Mouse (Mus musculus): ENCODE measurements at regions not wholly inside any gene's neighbourhood (a gene's known extent, or its start where the extent isn't known, plus 50 kb on each side); places are given as distances from the start of the nearest gene placed in this dataset.

DNA sequence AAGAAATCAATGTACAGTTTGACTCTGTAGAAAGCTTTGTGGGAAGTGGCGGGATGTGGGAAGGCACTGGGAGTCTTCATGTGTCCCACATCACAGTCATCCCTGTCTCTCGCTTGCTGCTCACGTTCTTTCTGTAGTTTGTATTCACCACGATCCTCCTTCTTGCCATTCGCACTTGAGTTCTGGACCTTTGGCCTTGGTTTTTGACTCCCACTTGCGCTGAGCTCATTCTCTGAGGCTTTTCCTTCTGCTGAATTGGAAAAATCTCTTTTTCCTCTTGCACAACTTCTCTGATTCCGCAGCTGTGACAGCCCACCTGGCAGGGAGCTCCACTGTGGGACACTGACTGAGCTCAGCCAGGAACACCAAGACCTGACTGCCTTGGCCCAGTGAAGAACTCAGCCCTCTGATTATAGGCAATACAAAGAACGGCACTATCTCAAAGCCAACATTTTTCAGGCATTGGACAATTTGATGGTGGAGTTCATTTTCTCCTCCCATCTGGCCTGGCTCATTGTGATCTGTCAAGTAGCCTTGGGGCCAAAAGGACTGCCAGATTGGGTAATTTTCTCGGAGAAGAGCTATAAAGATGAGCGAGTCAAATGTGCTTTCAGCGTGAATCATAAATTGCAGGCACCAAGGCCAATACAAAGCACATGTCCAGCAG lies 299.9 kb downstream of the Plpp3 start:
- H3K27ac ChIP-seq, result no peak overlapping the region
- WGBS, result 88% methylated on average over 11 of the region's 11 CpGs
- H3K4me1 ChIP-seq (replicated peaks), result peaks cover 12% of the 10 kb centered on the region
- no peaks in the 10 kb centered on the region for H3K27me3 ChIP-seq (ENCODE audit: insufficient read depth, poor library complexity, severe bottlenecking)
- H3K9me3 ChIP-seq, result no peaks in the 10 kb centered on the region
- H3K36me3 ChIP-seq, result no peaks in the 10 kb centered on the region
- H3K4me3 ChIP-seq, result no peak overlapping the region
- DNase-seq (ENCODE audit: low spot score), result no peak

DNA sequence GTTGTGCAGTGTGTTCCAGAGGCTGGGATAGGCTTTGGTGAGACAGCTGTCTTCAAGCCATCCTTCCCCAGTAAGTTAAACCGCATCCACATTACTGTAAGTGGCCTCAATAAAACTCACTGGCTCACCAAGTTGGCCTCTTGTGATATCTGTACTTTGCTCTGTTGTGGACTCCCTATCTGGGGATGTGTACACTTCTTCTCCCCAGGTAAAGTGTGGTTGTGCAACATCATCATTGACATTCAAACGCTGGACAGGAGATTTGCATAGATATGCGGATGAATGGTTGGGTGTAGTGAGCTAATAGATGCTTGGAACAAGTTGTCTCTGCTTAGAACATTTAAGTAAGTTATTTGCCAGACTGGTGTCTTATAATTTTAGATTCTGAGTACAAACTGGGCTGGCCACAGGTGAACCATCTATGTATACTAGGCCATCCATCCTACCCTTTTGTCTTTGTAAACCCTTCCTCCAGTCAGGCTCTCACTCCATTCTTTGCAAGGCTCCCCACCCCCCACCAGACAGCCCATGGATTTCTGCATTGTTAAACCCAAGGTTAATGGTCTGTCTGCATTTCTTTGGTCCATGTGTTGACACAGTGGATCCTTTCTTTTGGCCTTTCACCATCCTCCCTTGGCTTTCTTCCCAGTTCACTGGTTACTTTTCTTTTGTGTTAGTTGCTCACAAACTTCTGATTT lies 303.0 kb downstream of the Plpp3 start:
- Histone ChIP-seq H3K4me1 (replicated peaks) (peaks cover 12% of the 10 kb centered on the region), H3K27ac (0 out of 2 replicates have a peak overlapping the region, but pooled peaks have one; percentile 3), H3K9me3 (no peaks in the 10 kb centered on the region), H3K4me3 (no peak overlapping the region), H3K36me3 (no peaks in the 10 kb centered on the region), H3K27me3 (ENCODE audit: insufficient read depth, poor library complexity, severe bottlenecking) (no peaks in the 10 kb centered on the region)
- 81% methylated on average over 3 of the region's 3 CpGs for WGBS
- no peak for DNase-seq (ENCODE audit: low spot score)

DNA sequence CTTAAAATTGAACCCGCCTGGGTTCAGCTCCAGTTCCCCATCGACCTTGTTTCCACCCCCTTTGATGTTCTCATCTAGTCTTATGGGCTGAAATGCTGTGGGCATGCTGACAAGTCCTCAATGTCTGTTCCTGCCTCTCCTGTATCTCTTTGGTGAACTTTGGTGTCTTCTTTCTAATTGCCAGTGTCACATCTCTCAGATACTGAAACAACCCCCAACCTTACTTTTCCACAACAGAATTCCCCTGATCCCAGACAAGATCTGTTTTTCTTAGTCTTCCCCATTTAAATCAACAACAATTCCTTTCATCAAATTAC lies 303.5 kb downstream of the Plpp3 start:
- 45% methylated on average over 2 of the region's 2 CpGs for WGBS
- H3K27ac ChIP-seq, result 0 out of 2 replicates have a peak overlapping the region, but pooled peaks have one; percentile 3

DNA sequence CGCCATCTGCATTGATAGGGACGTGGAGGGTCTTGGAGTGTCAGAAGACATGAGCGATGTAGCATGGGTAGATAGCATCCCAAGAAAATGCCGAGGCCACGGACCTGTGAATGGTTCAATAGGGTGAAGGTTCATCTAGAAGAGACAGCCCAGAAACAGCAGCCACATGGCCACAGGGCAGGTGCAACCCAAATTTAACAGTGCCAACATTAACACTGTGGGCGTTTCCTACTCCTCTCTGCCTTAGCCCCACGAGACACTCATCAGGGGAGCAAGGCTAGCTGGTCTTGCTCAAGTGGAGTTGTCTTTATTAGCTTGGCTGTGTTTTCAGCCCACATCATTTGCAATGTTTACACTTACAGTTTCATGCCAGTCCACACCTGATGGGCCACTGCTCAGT lies 310.7 kb downstream of the Plpp3 start:
- Histone ChIP-seq H3K36me3 (no peaks in the 10 kb centered on the region), H3K27ac (no peak overlapping the region), H3K4me1 (replicated peaks) (no peaks in the 10 kb centered on the region), H3K4me3 (no peak overlapping the region), H3K9me3 (no peaks in the 10 kb centered on the region), H3K27me3 (ENCODE audit: insufficient read depth, poor library complexity, severe bottlenecking) (no peaks in the 10 kb centered on the region)
- no peak for DNase-seq (ENCODE audit: low spot score)
- 91% methylated on average over 7 of the region's 7 CpGs for WGBS

More for the DNA sequence above, 303.5 kb downstream of the Plpp3 start:
- peaks cover 12% of the 10 kb centered on the region for H3K4me1 ChIP-seq (replicated peaks)
- no peaks in the 10 kb centered on the region for H3K9me3 ChIP-seq
- no peaks in the 10 kb centered on the region for H3K36me3 ChIP-seq
- H3K4me3 ChIP-seq, result no peak overlapping the region
- no peaks in the 10 kb centered on the region for H3K27me3 ChIP-seq (ENCODE audit: insufficient read depth, poor library complexity, severe bottlenecking)
- DNase-seq (ENCODE audit: low spot score), result no peak

DNA sequence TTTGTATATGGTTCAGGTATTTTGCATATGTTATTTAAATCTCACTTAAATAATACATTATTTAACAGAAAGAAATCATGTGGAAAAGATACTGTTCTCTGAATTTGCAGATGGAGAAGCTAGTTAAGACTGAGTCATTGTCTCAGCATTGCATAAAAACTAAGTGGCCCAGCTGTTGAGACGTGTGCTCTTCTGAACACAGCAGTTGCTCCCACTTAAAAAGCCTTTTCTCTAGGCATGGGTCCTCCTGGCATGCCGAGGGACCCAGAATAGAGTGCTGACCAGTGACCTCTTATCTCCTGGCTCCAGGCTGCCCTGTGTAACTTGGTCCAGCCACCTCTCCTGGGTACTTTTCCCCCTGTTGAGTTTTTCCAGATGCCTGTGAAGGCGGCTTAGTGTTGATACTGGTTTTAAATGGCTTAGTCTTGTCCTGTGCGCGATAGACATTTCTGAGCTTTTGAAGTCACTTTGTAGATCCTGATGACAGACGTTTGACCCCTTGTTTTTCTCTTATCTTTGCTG lies 312.2 kb downstream of the Plpp3 start:
- H3K4me3 ChIP-seq, result no peak overlapping the region
- WGBS, result 74% methylated on average over 6 of the region's 6 CpGs
- no peak for DNase-seq (ENCODE audit: low spot score)
- H3K4me1 ChIP-seq (replicated peaks), result 0 out of 2 replicates have a peak, but pooled peaks cover 1% of the 10 kb centered on the region
- H3K27ac ChIP-seq, result no peak overlapping the region
- no peaks in the 10 kb centered on the region for H3K9me3 ChIP-seq
- H3K27me3 ChIP-seq (ENCODE audit: insufficient read depth, poor library complexity, severe bottlenecking), result no peaks in the 10 kb centered on the region
- H3K36me3 ChIP-seq, result no peaks in the 10 kb centered on the region

DNA sequence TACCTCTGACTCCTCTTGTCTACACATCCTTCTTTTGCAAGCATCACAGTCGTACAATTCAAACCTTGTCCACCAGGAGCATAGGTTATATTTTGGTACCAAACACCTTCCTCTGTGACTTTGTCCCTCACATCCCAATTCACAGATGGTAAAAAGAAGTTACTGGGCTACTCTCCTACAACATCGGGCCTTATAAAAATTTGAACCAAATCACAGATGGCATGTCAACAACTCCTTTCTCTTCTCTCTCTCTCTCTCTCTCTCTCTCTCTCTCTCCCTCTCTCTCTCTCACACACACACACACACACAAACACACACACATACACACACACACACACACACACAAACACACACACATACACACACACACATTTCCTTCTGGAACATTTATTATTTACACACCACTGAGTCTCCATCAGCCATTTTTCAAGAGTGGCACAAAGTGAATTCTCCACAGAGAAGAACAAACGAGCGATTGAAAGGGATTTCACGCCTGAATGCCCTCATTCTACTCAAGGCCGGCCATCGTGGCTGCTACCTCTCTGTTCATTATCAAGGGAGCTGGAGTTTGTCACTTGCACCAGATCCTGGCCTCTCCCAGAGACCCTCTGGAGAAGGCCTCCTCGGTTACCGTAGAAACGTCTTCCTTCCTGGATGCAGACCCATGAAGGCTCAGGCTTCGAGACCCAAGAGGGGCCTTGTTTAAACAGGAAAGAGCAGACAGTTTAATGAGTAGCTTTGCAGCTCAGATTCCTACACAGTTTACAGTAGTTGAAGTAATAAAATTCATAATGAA lies 314.7 kb upstream of the Gm12728 start:
- Histone ChIP-seq H3K36me3 (no peaks in the 10 kb centered on the region), H3K27me3 (ENCODE audit: insufficient read depth, poor library complexity, severe bottlenecking) (no peaks in the 10 kb centered on the region), H3K27ac (peak overlapping the region; percentile 84), H3K4me1 (replicated peaks) (peaks cover 29% of the 10 kb centered on the region), H3K4me3 (no peak overlapping the region), H3K9me3 (no peaks in the 10 kb centered on the region)
- 24% methylated on average over 11 of the region's 11 CpGs for WGBS
- DNase-seq (ENCODE audit: low spot score), result peak; percentile 84

DNA sequence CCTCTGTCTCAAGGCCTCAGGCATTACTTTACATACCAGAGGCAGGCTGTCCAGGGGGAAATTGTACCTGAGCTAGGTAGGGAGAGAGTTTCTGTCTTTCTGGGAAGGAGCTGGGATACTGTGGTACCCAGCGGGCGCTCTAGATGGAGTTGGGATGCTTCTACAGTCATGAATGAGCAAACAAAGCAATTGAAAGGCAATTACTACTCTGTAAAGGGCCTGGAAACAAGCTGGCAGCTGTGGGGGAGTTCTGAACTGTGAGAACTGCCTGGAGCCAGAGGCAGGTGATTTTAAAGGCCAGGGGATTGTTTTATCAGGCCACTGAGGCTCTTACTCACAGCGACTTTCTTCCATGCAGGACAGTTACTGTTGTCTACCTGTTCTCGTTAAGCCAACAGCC lies 313.3 kb upstream of the Gm12728 start:
- no peak for DNase-seq (ENCODE audit: low spot score)
- Histone ChIP-seq H3K4me1 (replicated peaks) (peaks cover 29% of the 10 kb centered on the region), H3K9me3 (no peaks in the 10 kb centered on the region), H3K4me3 (no peak overlapping the region), H3K27ac (peak overlapping the region; percentile 84), H3K27me3 (ENCODE audit: insufficient read depth, poor library complexity, severe bottlenecking) (no peaks in the 10 kb centered on the region), H3K36me3 (no peaks in the 10 kb centered on the region)
- 78% methylated on average over 4 of the region's 4 CpGs for WGBS

DNA sequence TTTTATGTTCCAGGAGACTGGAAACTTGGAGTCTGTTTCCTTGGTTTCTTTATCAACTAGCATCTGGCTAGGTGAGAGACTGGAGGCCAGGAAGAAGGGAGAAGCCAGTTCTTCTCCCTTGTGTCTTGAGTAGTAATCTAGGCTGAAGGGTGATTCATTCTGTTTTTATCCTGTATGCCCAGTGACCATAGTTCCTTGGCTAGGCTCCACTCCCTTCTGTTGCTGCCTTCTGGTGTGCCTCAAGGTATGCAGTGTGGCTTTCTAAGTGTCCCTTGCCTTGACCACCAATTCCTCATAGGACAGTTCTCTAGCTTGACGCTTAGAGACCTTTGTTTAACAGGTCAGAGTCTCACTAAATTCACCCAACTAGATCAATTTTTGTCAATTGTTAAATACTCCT lies 303.3 kb upstream of the Gm12728 start:
- Histone ChIP-seq H3K27ac (no peak overlapping the region), H3K36me3 (no peaks in the 10 kb centered on the region), H3K4me1 (replicated peaks) (peaks cover 17% of the 10 kb centered on the region), H3K4me3 (no peak overlapping the region), H3K9me3 (no peaks in the 10 kb centered on the region), H3K27me3 (ENCODE audit: insufficient read depth, poor library complexity, severe bottlenecking) (no peaks in the 10 kb centered on the region)
- no peak for DNase-seq (ENCODE audit: low spot score)
- 93% methylated on average over 1 of the region's 1 CpGs for WGBS

DNA sequence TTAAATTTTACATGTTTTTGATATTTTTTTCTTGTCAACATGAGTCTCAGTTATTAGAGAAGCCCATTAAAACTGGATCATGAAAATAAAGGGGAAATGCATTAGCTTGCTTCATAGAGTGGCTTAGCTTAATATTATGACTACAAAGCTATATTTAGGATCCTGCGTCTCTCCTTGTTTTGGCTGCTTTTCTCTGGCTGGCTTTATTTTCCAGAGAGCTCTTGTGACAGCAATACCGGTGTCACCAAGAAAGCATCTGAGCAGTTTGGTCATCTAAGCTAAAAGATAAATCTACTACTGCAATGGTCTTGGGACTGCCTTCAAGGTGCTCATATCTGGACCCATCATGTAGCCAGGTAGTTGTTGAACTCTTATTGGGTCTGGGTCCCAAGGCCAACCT lies 293.5 kb upstream of the Gm12728 start:
- Histone ChIP-seq H3K36me3 (no peaks in the 10 kb centered on the region), H3K9me3 (no peaks in the 10 kb centered on the region), H3K4me1 (replicated peaks) (no peaks in the 10 kb centered on the region), H3K27me3 (ENCODE audit: insufficient read depth, poor library complexity, severe bottlenecking) (no peaks in the 10 kb centered on the region), H3K27ac (no peak overlapping the region), H3K4me3 (no peak overlapping the region)
- WGBS, result 96% methylated on average over 2 of the region's 2 CpGs
- no peak for DNase-seq (ENCODE audit: low spot score)

DNA sequence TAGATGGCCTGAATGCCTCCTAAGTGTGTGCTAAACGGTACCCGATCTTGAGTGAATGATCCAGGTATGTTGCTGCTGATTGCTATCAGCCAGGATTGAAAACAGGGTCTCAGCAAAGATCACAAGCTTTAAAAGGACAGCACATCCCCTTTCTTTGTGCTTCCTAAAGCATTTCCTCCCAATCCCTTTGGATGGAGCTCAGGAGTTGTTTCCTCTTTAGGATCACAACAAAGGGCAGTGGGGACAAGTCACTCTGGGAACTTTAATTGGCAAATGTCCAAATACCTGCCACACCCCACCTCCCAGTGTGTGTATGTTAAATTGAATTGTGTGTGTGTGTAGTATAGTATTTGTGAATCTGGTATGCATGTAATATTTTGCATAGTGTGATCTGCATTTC lies 283.5 kb upstream of the Gm12728 start:
- no peaks in the 10 kb centered on the region for H3K36me3 ChIP-seq
- H3K27me3 ChIP-seq (ENCODE audit: insufficient read depth, poor library complexity, severe bottlenecking), result no peaks in the 10 kb centered on the region
- no peaks in the 10 kb centered on the region for H3K4me1 ChIP-seq (replicated peaks)
- DNase-seq (ENCODE audit: low spot score), result no peak
- H3K27ac ChIP-seq, result no peak overlapping the region
- H3K9me3 ChIP-seq, result no peaks in the 10 kb centered on the region
- WGBS, result 69% methylated on average over 2 of the region's 2 CpGs
- H3K4me3 ChIP-seq, result no peak overlapping the region

DNA sequence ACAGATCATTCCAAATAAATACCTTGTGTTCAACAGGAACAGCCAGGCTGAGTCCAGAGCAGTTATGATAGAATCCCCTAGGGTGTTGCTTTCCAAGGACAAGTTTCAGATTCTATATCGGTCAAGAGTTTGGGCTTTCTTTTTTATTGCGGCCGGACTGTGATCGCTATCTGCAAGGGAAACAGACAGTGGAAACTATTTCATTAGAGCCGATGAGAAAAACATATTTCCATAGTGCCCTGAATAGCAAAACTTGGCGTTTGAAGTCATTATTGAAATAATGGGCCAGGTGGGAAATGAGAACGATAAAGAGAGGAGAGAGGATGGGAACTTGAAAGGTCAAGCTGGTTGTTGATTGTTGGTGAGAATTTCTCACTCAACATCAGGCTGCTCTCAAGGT lies 282.4 kb upstream of the Gm12728 start:
- no peaks in the 10 kb centered on the region for H3K27me3 ChIP-seq (ENCODE audit: insufficient read depth, poor library complexity, severe bottlenecking)
- no peaks in the 10 kb centered on the region for H3K36me3 ChIP-seq
- DNase-seq (ENCODE audit: low spot score), result no peak
- H3K4me1 ChIP-seq (replicated peaks), result no peaks in the 10 kb centered on the region
- H3K4me3 ChIP-seq, result no peak overlapping the region
- no peaks in the 10 kb centered on the region for H3K9me3 ChIP-seq
- 87% methylated on average over 7 of the region's 7 CpGs for WGBS
- no peak overlapping the region for H3K27ac ChIP-seq

DNA sequence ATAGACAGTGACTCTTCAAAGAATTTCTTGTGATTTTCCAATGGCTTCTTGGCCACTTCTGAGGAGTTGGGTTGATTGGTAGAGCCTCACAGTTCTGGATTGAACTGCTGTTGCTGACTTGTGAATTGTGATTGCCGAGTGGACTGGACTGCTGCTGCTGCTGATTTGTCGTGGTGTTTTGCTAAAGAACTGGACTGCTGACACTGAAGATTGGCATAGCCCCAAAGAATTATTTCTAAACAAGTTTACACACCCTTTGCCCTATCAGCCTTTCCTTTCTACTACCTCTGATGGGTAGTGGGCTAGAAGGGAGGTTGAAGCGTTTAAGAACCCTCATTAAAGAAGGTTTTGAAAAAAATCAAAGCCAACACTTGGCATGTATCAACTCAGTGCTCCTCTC lies 280.6 kb upstream of the Gm12728 start:
- Histone ChIP-seq H3K4me1 (replicated peaks) (no peaks in the 10 kb centered on the region), H3K36me3 (no peaks in the 10 kb centered on the region), H3K4me3 (no peak overlapping the region), H3K27ac (no peak overlapping the region), H3K27me3 (ENCODE audit: insufficient read depth, poor library complexity, severe bottlenecking) (no peaks in the 10 kb centered on the region), H3K9me3 (no peaks in the 10 kb centered on the region)
- DNase-seq (ENCODE audit: low spot score), result no peak
- 91% methylated on average over 3 of the region's 3 CpGs for WGBS

DNA sequence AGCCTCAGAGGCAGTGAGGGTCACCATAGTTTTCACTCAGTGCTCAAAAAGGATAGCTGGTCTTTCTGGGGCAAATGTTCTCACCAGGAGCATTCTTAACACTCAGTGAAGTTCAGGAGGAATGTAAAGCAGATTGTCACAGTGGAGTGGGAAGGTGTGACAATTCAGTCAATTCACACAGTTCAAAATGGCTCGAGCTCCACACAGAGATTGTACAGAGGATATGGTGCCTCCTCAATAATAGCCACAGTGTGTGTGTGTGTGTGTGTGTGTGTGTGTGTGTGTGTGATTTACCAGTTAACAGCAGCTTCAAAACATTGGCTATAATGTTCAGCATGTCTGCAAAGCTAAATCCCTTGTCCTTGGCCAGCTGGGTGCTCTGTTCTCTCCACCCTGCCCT lies 279.3 kb upstream of the Gm12728 start:
- no peak for DNase-seq (ENCODE audit: low spot score)
- Histone ChIP-seq H3K27me3 (ENCODE audit: insufficient read depth, poor library complexity, severe bottlenecking) (no peaks in the 10 kb centered on the region), H3K36me3 (no peaks in the 10 kb centered on the region), H3K4me1 (replicated peaks) (no peaks in the 10 kb centered on the region), H3K27ac (no peak overlapping the region), H3K4me3 (no peak overlapping the region), H3K9me3 (no peaks in the 10 kb centered on the region)
- WGBS, result 78% methylated on average over 1 of the region's 1 CpGs
